Mouse (Mus musculus) MEL (cell line): ENCODE data around the gene Acta1. TPM values are rescaled to one million over a fixed set of nuclear protein-coding genes. Genes with fewer than 3 reads are reported as not detected.

Source experiments
- DNase-seq: peaks from one replicate; pipeline ENCODE4 v3.0.0; 2011; ENCODE audit warnings: low read depth, low spot score
- H3K27ac ChIP-seq: 2 replicates; pipeline ENCODE4 v1.5.1; 2012; ENCODE audit warnings: low read depth, mild to moderate bottlenecking, control low read depth, low read length, moderate library complexity; ENCODE audit not compliant: control insufficient read depth
- H3K27me3 ChIP-seq, 2 experiments: fragments of 150-350 bp in 1 of 2; sonication (generic) in 1 of 2; 2 replicates each; pipeline ENCODE4 v1.6.1; 2012; ENCODE audit warnings: low read length in 2 of 2, mild to moderate bottlenecking in 2 of 2, improper control_type of control experiment in 1 of 2, moderate library complexity in 1 of 2; ENCODE audit not compliant: insufficient read depth in 2 of 2, control insufficient read depth in 1 of 2
- H3K36me3 ChIP-seq, 2 experiments: 2 replicates each; pipeline ENCODE4 v1.6.1; 2012 to 2014; ENCODE audit warnings: low read length in 2 of 2, improper control_type of control experiment in 1 of 2, inconsistent platforms in 1 of 2, mild to moderate bottlenecking in 1 of 2; ENCODE audit not compliant: insufficient read depth in 2 of 2, control insufficient read depth in 1 of 2
- H3K4me1 ChIP-seq, 2 experiments: fragments of 150-350 bp in 1 of 2; sonication (generic) in 1 of 2; 2 replicates each; pipeline ENCODE4 v1.6.1; 2012; ENCODE audit warnings: low read length in 2 of 2, improper control_type of control experiment in 1 of 2, mild to moderate bottlenecking in 1 of 2; ENCODE audit not compliant: insufficient read depth in 2 of 2, control insufficient read depth in 1 of 2
- H3K4me3 ChIP-seq, 2 experiments: fragments of 150-350 bp in 1 of 2; sonication (generic) in 1 of 2; 2 replicates each; pipeline ENCODE4 v1.5.1; 2012; ENCODE audit warnings: low read depth in 2 of 2, low read length in 2 of 2, mild to moderate bottlenecking in 2 of 2, moderate library complexity in 2 of 2, control low read depth in 1 of 2, improper control_type of control experiment in 1 of 2; ENCODE audit not compliant: control insufficient read depth in 1 of 2, insufficient read depth in 1 of 2
- H3K79me2 ChIP-seq: 2 replicates; pipeline ENCODE4 v1.6.1; 2012; ENCODE audit warnings: mild to moderate bottlenecking, low read length, moderate library complexity; ENCODE audit not compliant: control insufficient read depth, poor library complexity, insufficient read depth
- H3K9ac ChIP-seq: 2 replicates; pipeline ENCODE4 v1.6.1; 2012; ENCODE audit warnings: low read depth, mild to moderate bottlenecking, control low read depth, low read length, moderate library complexity; ENCODE audit not compliant: control insufficient read depth, poor library complexity, severe bottlenecking
- H3K9me3 ChIP-seq: fragments of 150-350 bp; sonication (generic); replicated peaks from 2 replicates; pipeline ENCODE4 v1.6.1; 2012; ENCODE audit warnings: mild to moderate bottlenecking, low read length, improper control_type of control experiment, moderate library complexity; ENCODE audit not compliant: insufficient read depth
- CHD1 ChIP-seq: IDR thresholded peaks from 2 replicates; pipeline ENCODE4 v1.6.1; 2012; ENCODE audit warnings: low read depth, mild to moderate bottlenecking, inconsistent platforms, low read length, improper control_type of control experiment
- CTCF ChIP-seq, 3 experiments: IDR thresholded peaks in 2 of 3; conservative IDR thresholded peaks in 1 of 3; 2 replicates each; pipeline ENCODE4 v1.5.1; 2011 to 2012; ENCODE audit warnings: low read length in 3 of 3, low read depth in 2 of 3, mild to moderate bottlenecking in 2 of 3, improper control_type of control experiment in 1 of 3, inconsistent platforms in 1 of 3, mixed read lengths in 1 of 3, moderate library complexity in 1 of 3; ENCODE audit not compliant: control insufficient read depth in 1 of 3, insufficient read depth in 1 of 3, poor library complexity in 1 of 3, severe bottlenecking in 1 of 3
- E2F4 ChIP-seq: IDR thresholded peaks from 2 replicates; pipeline ENCODE4 v1.6.1; 2011; ENCODE audit warnings: low read depth, low read length, improper control_type of control experiment, borderline replicate concordance
- ELF1 ChIP-seq: IDR thresholded peaks from 2 replicates; pipeline ENCODE4 v1.6.1; 2014; ENCODE audit warnings: low read depth, mild to moderate bottlenecking, inconsistent platforms, low read length, improper control_type of control experiment, moderate library complexity
- EP300 ChIP-seq, 2 experiments: IDR thresholded peaks; 2 replicates each; pipeline ENCODE4 v1.6.1; 2011; ENCODE audit warnings: improper control_type of control experiment in 2 of 2, low read length in 2 of 2, low read depth in 1 of 2, mild to moderate bottlenecking in 1 of 2
- GABPA ChIP-seq: IDR thresholded peaks from 2 replicates; pipeline ENCODE4 v1.6.1; 2012; ENCODE audit warnings: low read depth, mild to moderate bottlenecking, inconsistent platforms, low read length, improper control_type of control experiment, moderate library complexity
- GATA1 ChIP-seq: IDR thresholded peaks from 2 replicates; pipeline ENCODE4 v1.6.1; 2011; ENCODE audit warnings: low read depth, low read length, improper control_type of control experiment
- JUND ChIP-seq: IDR thresholded peaks from 2 replicates; pipeline ENCODE4 v1.6.1; 2011; ENCODE audit warnings: low read depth, mild to moderate bottlenecking, improper control_type of control experiment, low read length
- MAZ ChIP-seq: IDR thresholded peaks from 2 replicates; pipeline ENCODE4 v1.6.1; 2012; ENCODE audit warnings: low read depth, mild to moderate bottlenecking, inconsistent platforms, low read length, improper control_type of control experiment
- MEF2A ChIP-seq: IDR thresholded peaks from 2 replicates; pipeline ENCODE4 v1.6.1; 2014; ENCODE audit warnings: low read depth, mild to moderate bottlenecking, inconsistent platforms, low read length, improper control_type of control experiment; ENCODE audit not compliant: poor library complexity, insufficient replicate concordance, severe bottlenecking; ENCODE audit errors: extremely low read depth
- MXI1 ChIP-seq: IDR thresholded peaks from 2 replicates; pipeline ENCODE4 v1.6.1; 2011; ENCODE audit warnings: mild to moderate bottlenecking, low read depth, low read length, improper control_type of control experiment
- MYC ChIP-seq: IDR thresholded peaks from 2 replicates; pipeline ENCODE4 v1.6.1; 2011; ENCODE audit warnings: low read depth, mild to moderate bottlenecking, low read length, improper control_type of control experiment, moderate library complexity
- NELFE ChIP-seq: IDR thresholded peaks from 2 replicates; pipeline ENCODE4 v1.6.1; 2011; ENCODE audit warnings: low read depth, low read length, improper control_type of control experiment
- POLR2AphosphoS2 ChIP-seq: IDR thresholded peaks from 2 replicates; pipeline ENCODE4 v1.6.1; 2011; ENCODE audit warnings: low read length, improper control_type of control experiment
- POLR2AphosphoS5 ChIP-seq: IDR thresholded peaks from 2 replicates; pipeline ENCODE4 v1.6.1; 2012; ENCODE audit warnings: low read depth, borderline replicate concordance, mild to moderate bottlenecking, inconsistent platforms, low read length, moderate library complexity, mixed read lengths
- RAD21 ChIP-seq: IDR thresholded peaks from 2 replicates; pipeline ENCODE4 v1.6.1; 2011; ENCODE audit warnings: mild to moderate bottlenecking, low read depth, low read length, improper control_type of control experiment
- SMC3 ChIP-seq: IDR thresholded peaks from 2 replicates; pipeline ENCODE4 v1.6.1; 2011; ENCODE audit warnings: low read depth, low read length, improper control_type of control experiment
- UBTF ChIP-seq: IDR thresholded peaks from 2 replicates; pipeline ENCODE4 v1.6.1; 2012; ENCODE audit warnings: low read depth, mild to moderate bottlenecking, inconsistent platforms, low read length, improper control_type of control experiment, moderate library complexity, borderline replicate concordance; ENCODE audit not compliant: insufficient read depth
- ZC3H11A ChIP-seq: IDR thresholded peaks from 2 replicates; pipeline ENCODE4 v1.6.1; 2012; ENCODE audit warnings: low read depth, mild to moderate bottlenecking, inconsistent platforms, low read length, improper control_type of control experiment
- ZKSCAN1 ChIP-seq: IDR thresholded peaks from 2 replicates; pipeline ENCODE4 v1.6.1; 2012; ENCODE audit warnings: low read depth, mild to moderate bottlenecking, inconsistent platforms, low read length, improper control_type of control experiment, moderate library complexity
- ZMIZ1 ChIP-seq: IDR thresholded peaks from 2 replicates; pipeline ENCODE4 v1.6.1; 2012; ENCODE audit warnings: low read depth, mild to moderate bottlenecking, inconsistent platforms, low read length, improper control_type of control experiment, moderate library complexity
- ZNF384 ChIP-seq: IDR thresholded peaks from 2 replicates; pipeline ENCODE4 v1.6.1; 2012; ENCODE audit warnings: low read depth, mild to moderate bottlenecking, inconsistent platforms, low read length, improper control_type of control experiment
- polyA plus RNA-seq, 2 experiments: library from polyadenylated mRNA; stranded (reverse) in 1 of 2; unstranded in 1 of 2; fragments of >175 nt in 1 of 2; fragments of >200 nt in 1 of 2; gene quantifications; 2 replicates each; pipeline versions ENCODE4 v1.2.1 to v1.2.4; 2012; ENCODE audit warnings: low replicate concordance in 2 of 2, low read depth in 1 of 2; ENCODE audit not compliant: insufficient read length in 2 of 2, insufficient read depth in 1 of 2, missing spikeins in 1 of 2
- total RNA-seq: library from RNA; depleted of rRNA; stranded (reverse); fragments of 300-350 nt; gene quantifications from 2 replicates; pipeline ENCODE4 v1.2.3, GENCODE M21; 2012

Acta1 gene
- total and polyA plus RNA-seq, 3 experiments = 0.23 to 0.32 TPM; not detected in 1

DNA sequence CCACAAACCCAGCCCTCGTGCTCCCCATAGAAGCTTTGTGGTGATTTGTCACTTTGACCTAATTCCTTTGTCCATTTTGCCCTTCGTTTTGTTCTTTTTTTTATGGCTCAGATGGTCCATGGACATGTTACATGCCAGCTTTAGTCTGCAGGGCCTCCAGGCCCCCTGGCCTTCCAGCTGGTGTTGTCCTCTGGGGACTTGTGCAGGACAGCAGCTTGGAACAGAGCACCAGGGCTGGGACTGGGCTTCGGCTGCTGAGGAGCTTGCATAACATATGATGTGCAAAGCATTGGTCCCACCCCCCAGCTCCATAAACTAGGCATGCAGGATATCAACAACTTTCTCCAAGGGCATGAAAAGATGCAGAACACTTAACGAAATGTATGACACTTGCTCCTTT lies 4.8 kb downstream of the Acta1 start:
- H3K9ac ChIP-seq = no peak overlapping the region
- no peak for TF ChIP-seq ZKSCAN1
- TF ChIP-seq ZC3H11A = no peak
- TF ChIP-seq POLR2AphosphoS2 = no peak
- H3K4me3 ChIP-seq = no peak overlapping the region
- no peaks in the 10 kb centered on the region for H3K9me3 ChIP-seq
- H3K4me1 ChIP-seq = no peaks in the 10 kb centered on the region
- H3K79me2 ChIP-seq = no peaks in the 10 kb centered on the region
- no peaks in the 10 kb centered on the region for H3K36me3 ChIP-seq
- H3K27ac ChIP-seq = no peak overlapping the region
- DNase-seq = no peak
- H3K27me3 ChIP-seq = peaks cover 2 to 5% of the 10 kb centered on the region in 2 experiments; a peak in 2 of 4 replicates

GRCm38 (mm10) chr8:123887956-123888355 lies 6.6 kb downstream of the Acta1 start:
- no peaks in the 10 kb centered on the region for H3K79me2 ChIP-seq
- H3K4me3 ChIP-seq = no peak overlapping the region
- TF ChIP-seq NELFE (no peak), ZMIZ1 (no peak), ELF1 (no peak), E2F4 (no peak), POLR2AphosphoS5 (no peak), CTCF (IDR thresholded peaks at IDR 0.05 in 2 of 3, conservative IDR thresholded peaks at IDR 0.05 in 1 of 3; ENCODE audit: control insufficient read depth in 1 of 3, insufficient read depth in 1 of 3, low read depth in 2 of 3, low read length in 3 of 3, poor library complexity in 1 of 3, severe bottlenecking in 1 of 3) (no peak), MEF2A (no peak)
- H3K27ac ChIP-seq = no peak overlapping the region
- H3K9ac ChIP-seq = no peak overlapping the region
- H3K9me3 ChIP-seq = no peaks in the 10 kb centered on the region
- peaks cover 0 to 2% of the 10 kb centered on the region in 2 experiments; a peak in 1 of 4 replicates for H3K4me1 ChIP-seq
- no peak for DNase-seq
- H3K27me3 ChIP-seq = peaks cover 2 to 7% of the 10 kb centered on the region in 2 experiments; a peak in 2 of 4 replicates
- H3K36me3 ChIP-seq = no peaks in the 10 kb centered on the region; a peak in 1 of 4 replicates

- DNase-seq = no peak
- H3K9ac ChIP-seq = no peak overlapping the region
- H3K36me3 ChIP-seq = no peaks in the 10 kb centered on the region; a peak in 1 of 4 replicates
- H3K4me3 ChIP-seq = no peak overlapping the region
- no peaks in the 10 kb centered on the region for H3K79me2 ChIP-seq
- TF ChIP-seq GABPA (no peak), JUND (no peak), RAD21 (no peak), ELF1 (no peak), EP300 (IDR thresholded peaks at IDR 0.05; ENCODE audit: low read depth in 1 of 2, low read length in 2 of 2) (no peak), SMC3 (no peak), ZNF384 (no peak), GATA1 (no peak), CHD1 (no peak), MAZ (no peak), MYC (no peak), MXI1 (no peak), UBTF (no peak)
- peaks cover 0 to 2% of the 10 kb centered on the region in 2 experiments; a peak in 1 of 4 replicates for H3K4me1 ChIP-seq
- no peaks in the 10 kb centered on the region for H3K9me3 ChIP-seq
- H3K27ac ChIP-seq = no peak overlapping the region
- peaks cover 2 to 7% of the 10 kb centered on the region in 2 experiments; a peak in 2 of 4 replicates for H3K27me3 ChIP-seq
These were observed 7.4 kb downstream of the Acta1 start for GRCm38 (mm10) chr8:123887163-123887562.
